Mouse (Mus musculus) T-helper 1 cell (primary cell): Measurements from ENCODE around the gene Bcl2l2.

Experiments used
- in situ Hi-C: fragments of 300-600 bp; cut with MboI, MseI; formaldehyde crosslinking; loops from one replicate; pipeline ENCODE4 v1.15.1; 2025; ENCODE audit warnings: high pct_unique_total_duplicates

The Bcl2l2 gene

DNA sequence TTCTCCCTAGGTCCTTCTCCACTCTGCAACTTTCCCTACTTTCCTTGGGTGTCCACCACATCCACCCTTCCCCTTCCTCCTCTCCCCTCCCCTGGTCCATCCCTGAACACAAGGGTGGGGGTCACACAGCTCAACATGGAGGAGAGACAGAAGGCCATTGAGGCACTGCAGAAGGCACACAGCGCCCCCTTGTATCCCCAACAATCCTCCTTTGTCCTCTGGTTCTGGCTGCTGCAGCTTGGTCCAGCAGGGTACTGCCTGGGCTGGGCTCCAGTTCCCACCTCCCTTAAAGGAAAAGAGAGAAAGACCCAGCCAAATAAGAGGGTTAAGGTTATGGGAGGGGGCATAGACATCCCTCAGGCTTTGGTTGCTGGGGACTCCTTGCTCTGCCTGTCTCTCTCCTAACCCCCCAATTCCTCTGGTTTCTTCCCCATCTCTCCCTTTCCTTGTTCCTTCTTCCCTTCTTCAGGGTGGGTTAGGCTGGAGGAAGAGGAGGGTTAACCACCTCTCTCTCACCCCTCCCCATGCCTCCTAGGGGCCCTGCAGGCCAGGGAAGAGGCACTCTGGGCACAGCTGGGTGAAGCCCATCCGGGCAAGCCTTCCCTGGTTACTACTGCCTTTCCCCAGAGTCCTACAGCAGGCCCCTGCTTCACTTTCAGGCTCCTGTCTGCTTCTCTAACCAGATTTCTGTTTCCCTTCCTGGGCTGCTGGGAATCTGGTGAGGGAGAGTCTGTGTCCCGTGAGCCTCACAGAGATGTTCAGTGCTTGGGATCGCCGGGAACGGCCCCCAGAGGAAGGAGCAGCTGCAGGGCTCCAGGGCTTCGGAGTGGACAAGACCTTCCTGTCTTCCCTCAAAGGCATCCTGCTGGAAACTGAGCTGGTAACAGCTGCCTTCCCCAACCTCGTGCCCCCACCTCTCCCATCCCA is 53.0 kb downstream of the Bcl2l2 start, which contains the start of gene Cmtm5:
Gene Cmtm5, plus strand, starts transcription at position 358 of the 927 bp plus-strand sequence.
- in situ Hi-C loops = loop anchor here (5.0 kb wide), 1 partner anchor 89 kb away; no protein-coding TSS in a partner anchor

DNA sequence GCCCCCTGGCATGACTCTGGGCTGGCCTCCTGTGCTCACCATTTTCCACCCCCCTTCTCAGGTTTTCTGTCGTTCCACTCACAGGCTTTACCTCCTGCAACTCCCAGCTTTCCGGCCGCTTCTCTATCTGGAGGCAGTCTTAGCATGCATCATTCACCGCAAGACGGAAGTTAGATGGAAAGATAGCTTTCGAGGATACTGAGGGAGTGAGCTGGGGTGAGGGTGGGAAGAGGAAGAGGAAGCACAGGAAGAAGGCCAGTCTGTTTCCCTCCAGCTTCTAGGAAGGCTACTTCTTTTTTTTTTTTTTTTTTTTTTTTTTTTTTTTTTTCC is 53.6 kb downstream of the Bcl2l2 start:
- in situ Hi-C loops = loop anchor here (5.0 kb wide), 1 partner anchor 89 kb away; no protein-coding TSS in a partner anchor

- in situ Hi-C loops = loop anchor here (5.0 kb wide), 1 partner anchor 90 kb away; no protein-coding TSS in a partner anchor
These were observed 54.4 kb downstream of the Bcl2l2 start for GRCm38 (mm10) chr14:54937361-54938182.
